Mouse (Mus musculus) spleen, postnatal 10 days (tissue): ENCODE measurements around the gene Ubap1.

ENCODE experiments used
- DNase-seq, 2 experiments: peaks; one replicate each; pipeline ENCODE4 v3.0.0; 2021 to 2022; ENCODE audit warnings: low spot score in 2 of 2

Gene Ubap1

DNA sequence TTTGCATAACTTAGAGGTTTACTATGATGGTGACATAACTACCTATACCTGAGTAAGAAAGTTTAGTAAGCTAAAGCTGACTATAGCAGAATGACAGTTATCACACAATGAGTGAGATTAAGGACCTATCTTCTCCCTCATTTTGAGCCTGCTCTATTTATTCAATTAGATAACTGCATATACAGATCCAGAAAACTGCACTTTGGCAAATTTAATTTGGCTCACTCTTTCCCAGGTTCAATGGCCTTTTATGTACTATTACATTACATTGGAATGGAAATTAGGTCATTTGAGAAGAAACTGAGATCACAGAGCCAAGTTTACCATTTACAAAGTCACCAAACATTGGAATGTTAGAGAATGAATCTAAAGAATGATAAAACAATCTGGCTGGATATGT lies 68.2 kb downstream of the Ubap1 start:
- DNase-seq: no peak

DNA sequence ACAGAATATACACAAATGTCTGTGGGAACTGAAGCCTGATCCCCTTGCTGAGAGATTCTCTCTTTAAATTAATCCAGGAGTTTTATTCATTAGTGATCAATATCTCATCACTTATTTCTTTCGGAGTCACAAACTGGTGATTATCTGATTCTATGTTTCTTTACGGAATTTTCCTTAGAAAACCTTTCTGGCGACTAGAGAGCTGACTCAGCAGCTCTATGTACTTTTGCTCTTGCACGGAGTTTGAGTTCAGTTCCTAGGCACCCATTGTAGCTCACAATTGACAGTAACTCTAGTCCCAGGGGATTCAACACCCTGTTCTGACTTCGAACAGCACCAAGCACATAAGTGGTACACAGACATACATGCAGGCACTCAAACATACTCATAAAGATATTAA lies 90.1 kb downstream of the Ubap1 start:
- no peak for DNase-seq
